Mouse (Mus musculus): ENCODE measurements around the gene Hopx. TPM values are rescaled to one million over a fixed set of nuclear protein-coding genes. Genes with fewer than 3 reads are reported as not detected.
"Not testable (repeated sequence)": the region's sequence is repeated elsewhere in the genome, so short reads cannot be mapped to it uniquely, and the experiment has no call there.

The Hopx gene
- total RNA-seq, 2 experiments from 2014 or later: 1.7 to 2.6 TPM

- DNase-seq: no peak
Measured at GRCm38 (mm10) chr5:77099997-77100380, 14.9 kb downstream of the Hopx start.

- DNase-seq: no peak
Measured at GRCm38 (mm10) chr5:77099317-77099996, 15.5 kb downstream of the Hopx start.

DNA sequence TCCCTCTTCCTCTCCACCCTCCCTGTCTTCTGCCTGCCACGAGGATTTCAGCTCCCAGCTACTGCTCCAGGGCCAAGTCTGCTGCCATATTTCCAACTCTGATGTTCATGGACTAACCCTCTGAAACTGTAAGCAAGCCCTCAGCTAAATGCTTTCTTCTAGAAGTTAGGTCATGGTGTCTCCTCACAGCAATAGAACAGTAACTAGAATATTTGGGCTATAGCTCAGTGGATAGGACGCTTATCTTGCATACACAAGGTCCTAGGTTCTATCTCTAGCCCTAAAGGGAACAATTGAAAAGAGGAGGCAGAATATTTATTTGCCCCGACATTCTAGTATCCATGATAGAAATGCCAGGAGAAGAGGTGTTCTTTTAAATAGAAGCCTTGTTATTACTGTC, 16.0 kb downstream of the Hopx start:
- DNase-seq: no peak

DNA sequence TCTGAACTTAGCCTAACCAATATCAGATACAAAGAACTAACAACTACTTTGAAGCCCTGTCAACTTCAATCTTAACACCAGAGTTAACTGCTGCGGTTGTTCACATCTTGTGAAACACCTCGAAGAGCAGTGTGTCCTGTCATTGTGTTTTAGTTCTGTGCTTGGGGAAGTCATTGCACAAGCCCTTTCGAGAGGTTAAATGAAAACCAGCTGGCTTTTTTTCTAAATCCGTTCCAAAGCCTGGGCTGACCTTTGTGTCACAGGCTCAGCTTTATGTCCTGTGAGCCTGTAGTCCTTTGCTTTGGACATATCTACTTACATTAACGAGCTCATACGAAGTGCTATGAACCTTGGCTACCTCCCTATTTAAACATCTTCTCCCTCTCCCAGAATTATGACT, 17.2 kb downstream of the Hopx start:
- DNase-seq: no peak

DNA sequence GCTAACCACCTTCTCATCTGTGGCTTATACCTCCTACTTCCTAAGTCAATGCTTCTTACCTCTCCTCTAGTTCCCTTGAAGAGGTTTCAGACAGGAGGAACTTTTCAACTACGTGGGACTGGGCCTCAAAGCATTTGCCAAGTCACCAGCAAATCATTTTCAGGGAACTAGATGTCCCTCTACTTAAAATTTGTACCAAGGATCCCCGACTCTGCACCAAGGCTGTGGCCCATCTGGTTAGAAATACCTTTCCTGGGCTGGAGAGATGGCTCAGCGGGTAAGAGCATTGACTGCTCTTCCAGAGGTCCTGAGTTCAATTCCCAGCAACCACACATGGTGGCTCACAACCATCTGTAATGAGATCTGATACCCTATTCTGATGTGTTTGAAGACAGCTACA, 18.7 kb downstream of the Hopx start:
- not testable (repeated sequence) for DNase-seq

DNA sequence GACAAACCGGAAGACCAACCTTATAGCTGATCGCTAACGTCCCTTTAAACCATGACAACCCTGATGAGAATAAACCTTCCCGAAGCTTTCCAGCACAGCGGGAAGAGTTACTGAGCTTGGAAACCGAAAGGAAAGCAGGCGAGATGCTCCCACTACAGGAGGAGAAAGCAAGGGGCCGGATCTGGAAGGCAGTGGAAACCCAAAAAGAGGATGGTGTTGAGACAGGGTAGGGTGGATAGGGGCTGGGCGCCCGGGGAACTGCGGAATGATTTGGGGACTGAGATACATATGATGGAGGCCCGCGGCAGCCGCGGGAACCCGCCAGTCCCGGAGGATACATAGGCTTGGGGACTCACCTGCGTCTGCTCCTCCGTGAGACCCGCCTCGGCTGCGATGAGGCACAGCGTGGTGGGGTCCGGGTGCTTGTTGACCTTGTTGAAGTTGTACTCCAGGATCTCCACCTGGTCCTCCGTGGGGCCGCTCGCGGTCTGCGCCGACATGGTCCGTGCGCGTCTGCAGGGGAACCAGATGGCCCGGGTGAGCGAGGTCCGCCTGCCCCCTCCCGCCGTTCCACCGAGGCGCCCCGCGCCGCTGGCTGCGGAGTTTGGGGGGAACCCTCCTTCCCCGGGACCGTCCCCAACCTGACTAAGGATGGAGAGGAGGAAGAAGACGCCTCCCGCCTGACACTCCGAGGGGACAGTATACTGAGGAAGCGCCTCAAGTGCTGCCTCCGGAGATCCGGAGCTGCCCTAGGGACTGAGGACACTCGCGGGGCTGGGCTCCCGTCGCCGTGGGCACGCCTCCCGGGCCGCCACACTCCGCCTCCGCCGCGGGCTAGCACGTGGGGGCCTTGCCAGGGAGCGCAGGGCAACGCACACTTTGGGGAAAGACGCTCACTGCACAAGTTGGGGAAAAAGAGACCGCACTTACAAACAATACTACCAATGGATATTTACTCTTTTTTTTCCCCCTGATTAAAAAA, 20.1 kb downstream of the Hopx start:
- peak; percentile 89 to 92 for DNase-seq

DNA sequence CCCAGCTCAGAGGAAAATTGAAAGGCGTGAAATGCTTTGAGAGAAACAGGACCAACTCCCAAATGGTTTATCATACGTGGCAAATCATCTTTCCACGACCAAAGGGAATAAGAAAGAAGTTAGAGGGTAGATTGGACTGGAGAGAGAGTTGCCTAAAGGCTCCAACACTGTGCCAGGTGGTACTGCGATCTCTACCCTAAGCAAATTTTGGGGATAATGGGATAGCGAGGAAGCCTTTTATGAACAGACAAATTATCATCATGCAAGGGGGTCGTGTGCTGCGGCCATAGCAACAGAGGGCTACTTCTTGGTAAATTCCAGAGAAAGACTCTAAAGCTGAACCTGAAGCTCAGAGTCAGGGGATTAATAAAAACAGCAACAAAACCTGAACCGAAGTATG, 21.0 kb downstream of the Hopx start:
- DNase-seq: no peak

GRCm38 (mm10) chr5:77092531-77092930, 22.4 kb downstream of the Hopx start:
- no peak for DNase-seq

- DNase-seq: no peak
Measured at GRCm38 (mm10) chr5:77091923-77092322, 23.0 kb downstream of the Hopx start.

GRCm38 (mm10) chr5:77090521-77091096, 24.3 kb downstream of the Hopx start:
- no peak for DNase-seq

GRCm38 (mm10) chr5:77089901-77090300, 25.0 kb downstream of the Hopx start:
- DNase-seq: no peak

DNA sequence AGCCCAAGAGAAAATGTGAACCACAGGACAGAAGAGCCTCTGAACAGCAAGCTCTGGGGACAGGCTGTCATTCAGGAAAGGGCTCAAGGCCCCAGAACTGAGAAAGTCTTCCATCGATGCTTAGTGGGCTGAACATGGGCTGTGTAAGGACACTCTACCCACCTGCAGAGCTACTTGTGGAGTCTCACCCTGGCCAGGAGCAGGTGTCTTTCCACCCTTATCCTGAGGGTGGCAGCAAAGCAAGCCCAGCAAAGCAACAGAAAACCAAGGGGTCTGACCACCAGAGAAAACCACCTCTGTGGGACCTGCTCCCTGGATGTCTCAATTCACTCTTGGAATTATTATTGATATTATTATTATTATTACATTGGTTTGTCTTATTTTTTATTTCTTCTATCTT, 25.6 kb downstream of the Hopx start:
- DNase-seq: peak; percentile 50 to 58

GRCm38 (mm10) chr5:77087122-77087521, 27.8 kb downstream of the Hopx start:
- no peak for DNase-seq

DNA sequence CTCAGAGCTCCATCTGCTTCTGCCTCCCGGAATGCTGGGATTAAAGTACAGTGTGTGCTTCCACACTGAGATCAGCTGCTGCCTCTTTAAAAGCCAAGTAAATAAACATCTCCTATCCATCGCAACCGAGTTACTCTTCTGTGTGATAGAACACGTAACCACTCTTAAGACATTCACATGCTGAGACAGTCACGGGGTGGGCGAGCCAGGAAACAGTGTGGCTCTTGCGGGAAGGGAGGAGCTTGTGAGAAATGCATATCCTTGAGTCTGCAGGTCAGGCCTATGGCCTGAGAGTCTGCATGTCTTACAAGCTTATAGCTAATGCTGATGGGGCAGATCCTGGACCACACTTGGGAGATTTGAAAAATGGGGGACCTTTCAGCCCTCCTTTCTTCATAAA, 28.4 kb downstream of the Hopx start:
- no peak for DNase-seq

DNA sequence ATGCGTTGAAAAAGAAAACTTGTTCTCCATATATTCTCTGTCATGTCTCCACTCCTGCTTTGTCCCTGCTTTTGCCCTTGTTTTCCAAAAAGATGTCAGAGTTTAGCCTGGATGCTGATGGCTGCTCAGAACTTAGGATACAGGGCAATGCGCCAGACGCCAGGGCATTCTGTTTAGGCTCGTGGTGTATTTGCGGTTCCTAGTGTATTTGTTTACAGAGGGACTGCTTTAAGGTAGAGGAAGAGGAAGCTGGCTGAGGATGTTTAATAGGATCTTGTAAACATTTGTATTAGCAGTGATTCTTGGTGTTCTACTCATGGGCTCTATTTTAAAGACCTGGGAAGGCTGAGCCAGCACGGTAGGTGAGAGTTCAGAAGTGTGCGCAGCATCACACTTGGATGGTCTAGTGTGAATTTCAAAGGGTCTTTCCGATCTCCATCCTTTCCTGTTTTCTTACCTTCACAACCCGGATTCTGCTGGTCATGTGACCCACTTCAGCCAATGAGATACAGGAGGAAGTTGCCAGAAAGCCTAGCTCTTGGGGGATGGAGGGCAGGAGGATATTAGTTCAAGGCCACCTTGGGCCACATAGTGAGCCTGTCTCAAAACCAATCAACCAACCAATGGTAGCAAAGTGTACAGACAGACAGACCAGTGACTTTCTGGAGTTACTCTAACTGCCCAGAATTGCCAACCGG, 29.0 kb downstream of the Hopx start:
- DNase-seq: no peak

GRCm38 (mm10) chr5:77084418-77084817, 30.5 kb downstream of the Hopx start:
- no peak for DNase-seq

DNA sequence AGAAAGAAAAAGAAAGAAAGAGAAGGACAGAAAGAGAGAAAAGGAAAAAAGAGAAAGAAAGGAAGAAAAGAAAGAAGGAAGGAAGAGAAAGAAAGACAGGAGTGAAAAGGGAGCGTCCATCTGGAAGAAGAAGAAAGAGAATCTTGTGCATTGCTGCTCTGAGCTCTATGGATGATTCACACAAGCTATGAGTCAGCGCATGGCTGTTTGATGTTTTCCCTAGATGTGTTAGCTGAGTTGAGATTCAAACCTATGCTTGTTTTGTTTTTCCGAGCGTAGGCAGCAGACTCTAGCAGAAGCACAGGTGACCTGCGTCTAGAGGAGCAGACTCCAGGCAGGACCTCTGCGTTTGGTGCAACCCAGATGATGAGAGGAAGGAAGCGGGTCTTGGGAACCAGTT, 32.2 kb downstream of the Hopx start:
- peak; percentile 43 to 61 for DNase-seq

GRCm38 (mm10) chr5:77080761-77081160, 34.2 kb downstream of the Hopx start:
- DNase-seq: no peak

- DNase-seq: peak in 1 of 2 experiments; percentile 30
Measured at GRCm38 (mm10) chr5:77075951-77076350, 39.0 kb downstream of the Hopx start.

- DNase-seq: peak; percentile 87 to 88
Measured at GRCm38 (mm10) chr5:77074914-77075313, 40.0 kb downstream of the Hopx start.

DNA sequence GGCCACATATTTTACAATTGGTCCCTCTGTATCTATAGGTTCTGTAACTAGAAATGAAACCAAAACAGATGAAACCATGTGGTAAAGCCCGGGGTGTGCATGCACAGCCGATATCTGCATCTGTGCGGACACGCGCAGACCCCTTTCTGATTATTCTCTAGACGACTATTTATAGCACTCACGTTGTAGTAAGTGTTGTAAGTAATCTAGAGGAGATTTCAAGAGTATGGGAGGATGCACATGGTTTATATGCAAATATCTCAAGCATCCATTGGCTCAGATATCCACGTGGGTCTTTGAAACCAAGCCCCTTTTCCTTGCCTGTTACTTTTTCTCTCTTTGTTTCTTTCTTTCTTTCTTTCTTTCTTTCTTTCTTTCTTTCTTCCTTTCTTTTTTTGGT, 41.1 kb downstream of the Hopx start:
- DNase-seq: no peak

DNA sequence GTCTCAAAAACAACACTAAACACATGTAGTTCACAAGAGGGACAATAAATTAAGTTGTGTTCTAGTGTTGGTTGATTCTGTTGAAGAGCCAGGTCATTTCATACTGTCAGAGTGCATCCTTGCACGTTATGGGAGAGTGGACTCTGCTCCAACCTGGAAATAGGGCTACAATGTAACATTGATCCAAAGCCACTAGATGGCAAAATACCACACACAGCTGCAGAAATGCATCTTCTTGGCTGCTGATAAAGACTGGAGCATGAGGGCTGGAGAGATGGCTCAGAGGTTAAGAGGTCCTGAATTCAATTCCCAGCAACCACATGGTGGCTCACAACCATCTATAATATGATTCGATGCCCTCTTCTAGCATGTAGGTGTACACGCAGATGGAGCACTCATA, 43.3 kb downstream of the Hopx start:
- DNase-seq: no peak

Data from adrenal gland, postnatal 36 days (tissue).